In genomic region chr11:33873071-33873781, GRCm38 (mm10) we compare ENCODE assay signal across 9 mouse cellular contexts.
DNase-seq lines count a peak whose midpoint lies in the region; ATAC-seq and TF ChIP-seq lines count a peak whose summit lies in the region.
"Had no signal": no experiment of that assay in that cellular context is flagged by ENCODE, and none has a peak within 500 bp of the region (broad histone marks: within the 10 kb centered on the region; RNA-seq: fewer than 3 reads in every experiment).

No protein-coding gene starts in this region.

- H3K36me3 ChIP-seq in hindbrain, embryonic 10.5 days = no peaks in the 10 kb centered on the region
- no peaks in the 10 kb centered on the region for H3K36me3 ChIP-seq in hindbrain, embryonic 14.5 days (replicated peaks; ENCODE audit: control insufficient read depth, insufficient read depth)
- no peaks in the 10 kb centered on the region for H3K36me3 ChIP-seq in intestine, embryonic 14.5 days (ENCODE audit: control insufficient read depth, insufficient read depth, low read length)
- no peaks in the 10 kb centered on the region for H3K36me3 ChIP-seq in lung, embryonic 15.5 days

- DNase-seq in hindbrain, embryonic 10.5 days (ENCODE audit: low spot score) = peak; percentile 18
- no peak for DNase-seq in hindbrain, embryonic 14.5 days (ENCODE audit: low spot score)
- peak; percentile 29 for DNase-seq in embryo, embryonic 9.5 days (ENCODE audit: extremely low spot score)
- peak; percentile 69 for DNase-seq in intestine, embryonic 14.5 days (ENCODE audit: low spot score)
- peak; percentile 44 for DNase-seq in yolk sac, embryonic 10.5 days (ENCODE audit: low spot score)
- DNase-seq in thymus, postnatal 10 days (ENCODE audit: low spot score in 2 of 2) = no peak
- DNase-seq in cerebellum, adult 2 months = no peak

- H3K9ac ChIP-seq in hindbrain, embryonic 14.5 days = no peak overlapping the region
- no peak overlapping the region for H3K9ac ChIP-seq in intestine, embryonic 14.5 days (ENCODE audit: low read length)
- no peak overlapping the region for H3K9ac ChIP-seq in lung, embryonic 15.5 days

- H3K4me3 ChIP-seq in hindbrain, embryonic 10.5 days = no peak overlapping the region
- no peak overlapping the region for H3K4me3 ChIP-seq in hindbrain, embryonic 14.5 days (replicated peaks; ENCODE audit: low read length)
- no peak overlapping the region for H3K4me3 ChIP-seq in intestine, embryonic 14.5 days (ENCODE audit: low read depth, low read length)
- no peak overlapping the region for H3K4me3 ChIP-seq in lung, embryonic 15.5 days
- H3K4me3 ChIP-seq in cerebellum, adult 2 months (replicated peaks; ENCODE audit: insufficient read depth, low read depth, low read length) = no peak overlapping the region
- H3K4me3 ChIP-seq: erythroblast, embryonic 14.5 days had no signal

- no peak for ATAC-seq in hindbrain, embryonic 14.5 days (ENCODE audit: low FRiP score)
- peak; percentile 89 for ATAC-seq in intestine, embryonic 14.5 days (replicated peaks; ENCODE audit: low FRiP score, low TSS enrichment, low read depth)
- peak; percentile 92 for ATAC-seq in lung, embryonic 15.5 days (ENCODE audit: borderline replicate concordance, extremely low read depth, low FRiP score, low TSS enrichment)

- TF ChIP-seq CTCF in cerebellum, adult 2 months (IDR thresholded peaks at IDR 0.05; ENCODE audit: borderline replicate concordance, insufficient read depth, low read depth, low read length) = no peak

- H3K4me2 ChIP-seq in hindbrain, embryonic 14.5 days (replicated peaks) = no peak overlapping the region
- no peak overlapping the region for H3K4me2 ChIP-seq in intestine, embryonic 14.5 days (ENCODE audit: low read length)
- H3K4me2 ChIP-seq in lung, embryonic 15.5 days = no peak overlapping the region; the same call in 1 of the 2 replicates

- peaks cover 25% of the 10 kb centered on the region for H3K4me1 ChIP-seq in hindbrain, embryonic 10.5 days (replicated peaks)
- 0 out of 2 replicates have a peak, but pooled peaks cover 7% of the 10 kb centered on the region for H3K4me1 ChIP-seq in hindbrain, embryonic 14.5 days (replicated peaks; ENCODE audit: control insufficient read depth, insufficient read depth, low read length)
- H3K4me1 ChIP-seq in intestine, embryonic 14.5 days (replicated peaks; ENCODE audit: control insufficient read depth, insufficient read depth, low read length) = peaks cover 15% of the 10 kb centered on the region
- peaks cover 24% of the 10 kb centered on the region for H3K4me1 ChIP-seq in lung, embryonic 15.5 days
- H3K4me1 ChIP-seq in cerebellum, adult 2 months (ENCODE audit: control insufficient read depth, insufficient read depth, low read length) = no peaks in the 10 kb centered on the region

- peak overlapping the region; percentile 57; the same call in 1 of the 2 replicates for H3K27ac ChIP-seq in hindbrain, embryonic 10.5 days
- no peak overlapping the region for H3K27ac ChIP-seq in hindbrain, embryonic 14.5 days
- H3K27ac ChIP-seq in intestine, embryonic 14.5 days (ENCODE audit: low read depth) = peak overlapping the region; percentile 67
- H3K27ac ChIP-seq in lung, embryonic 15.5 days = peak overlapping the region; percentile 94
- no peak overlapping the region for H3K27ac ChIP-seq in cerebellum, adult 2 months (ENCODE audit: insufficient read depth, low read length)

- WGBS in hindbrain, embryonic 10.5 days = 71% methylated on average over 10 of the region's 10 CpGs
- 55% methylated on average over 10 of the region's 10 CpGs for WGBS in hindbrain, embryonic 14.5 days
- WGBS in intestine, embryonic 14.5 days = 51% methylated on average over 10 of the region's 10 CpGs
- WGBS in lung, embryonic 15.5 days = 27% methylated on average over 10 of the region's 10 CpGs
- WGBS in cerebellum, adult 2 months = 74% methylated on average over 10 of the region's 10 CpGs

- no peaks in the 10 kb centered on the region for H3K27me3 ChIP-seq in hindbrain, embryonic 10.5 days (ENCODE audit: insufficient read depth, poor library complexity, severe bottlenecking)
- H3K27me3 ChIP-seq in hindbrain, embryonic 14.5 days (ENCODE audit: control insufficient read depth, insufficient read depth, low read length) = no peaks in the 10 kb centered on the region
- H3K27me3 ChIP-seq in intestine, embryonic 14.5 days (replicated peaks; ENCODE audit: control insufficient read depth, insufficient read depth, low read length) = no peaks in the 10 kb centered on the region
- H3K27me3 ChIP-seq in lung, embryonic 15.5 days = no peaks in the 10 kb centered on the region
- no peaks in the 10 kb centered on the region; the same call in 1 of the 2 replicates for H3K27me3 ChIP-seq in cerebellum, adult 2 months (ENCODE audit: control insufficient read depth, insufficient read depth, low read length)

- no peak for TF ChIP-seq POLR2A in cerebellum, adult 2 months (IDR thresholded peaks at IDR 0.05; ENCODE audit: borderline replicate concordance, insufficient read depth, low read length)

- 0 out of 2 replicates have a peak, but pooled peaks cover 6% of the 10 kb centered on the region for H3K9me3 ChIP-seq in hindbrain, embryonic 10.5 days
- H3K9me3 ChIP-seq in hindbrain, embryonic 14.5 days (ENCODE audit: control insufficient read depth, low read length) = peaks cover 8% of the 10 kb centered on the region; the same call in 1 of the 2 replicates
- H3K9me3 ChIP-seq in intestine, embryonic 14.5 days (ENCODE audit: control insufficient read depth, low read length) = no peaks in the 10 kb centered on the region
- no peaks in the 10 kb centered on the region for H3K9me3 ChIP-seq in lung, embryonic 15.5 days

Comparison
In these comparisons a context has a peak if more than half of its experiments do, and no peak if none do; other contexts are left out.
1. DNase-seq: peak in hindbrain, embryonic 10.5 days (single experiment), embryo, embryonic 9.5 days (single experiment), intestine, embryonic 14.5 days (single experiment) and yolk sac, embryonic 10.5 days (single experiment); none in hindbrain, embryonic 14.5 days (single experiment), thymus, postnatal 10 days (0 of 2) and cerebellum, adult 2 months (0 of 2).
2. H3K27ac ChIP-seq: peak in hindbrain, embryonic 10.5 days (single experiment), intestine, embryonic 14.5 days (single experiment) and lung, embryonic 15.5 days (single experiment); none in hindbrain, embryonic 14.5 days (single experiment) and cerebellum, adult 2 months (single experiment).